Mouse (Mus musculus) monocyte, adult 2 months (primary cell): Measurements from ENCODE around the gene Adamts5.

Source experiments
- DNase-seq, 2 experiments: peaks; one replicate each; pipeline ENCODE4 v3.0.0; 2022; ENCODE audit warnings: low spot score in 2 of 2, low read depth in 1 of 2

The Adamts5 gene

DNA sequence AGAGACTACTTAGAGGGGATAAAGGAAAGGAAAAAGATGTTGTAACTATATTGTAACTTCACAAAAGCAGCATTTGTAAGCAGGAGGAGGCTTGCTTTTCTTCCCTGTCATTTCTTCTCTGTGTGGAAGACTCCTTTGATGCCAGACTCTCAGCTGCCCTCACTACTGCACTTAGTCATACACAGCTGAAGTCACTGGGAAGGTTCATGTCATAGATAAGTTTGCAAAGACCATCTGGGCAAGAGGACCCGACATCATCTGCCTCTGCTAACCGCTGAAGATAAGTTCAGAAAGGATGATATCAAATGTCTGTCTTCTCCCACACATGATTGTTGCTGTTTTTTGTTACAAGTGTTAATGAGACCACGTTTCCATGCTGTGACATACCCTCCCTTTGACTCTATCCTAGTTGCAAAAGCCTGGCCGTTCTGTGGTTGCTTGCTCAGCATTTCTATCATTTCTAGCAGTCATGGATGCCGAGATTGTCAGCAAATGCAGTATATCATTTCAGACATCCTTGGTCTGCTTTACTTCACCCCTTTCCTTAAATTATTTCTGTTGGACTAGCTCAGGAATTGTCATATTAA, 79.2 kb downstream of the Adamts5 start:
- DNase-seq = no peak

DNA sequence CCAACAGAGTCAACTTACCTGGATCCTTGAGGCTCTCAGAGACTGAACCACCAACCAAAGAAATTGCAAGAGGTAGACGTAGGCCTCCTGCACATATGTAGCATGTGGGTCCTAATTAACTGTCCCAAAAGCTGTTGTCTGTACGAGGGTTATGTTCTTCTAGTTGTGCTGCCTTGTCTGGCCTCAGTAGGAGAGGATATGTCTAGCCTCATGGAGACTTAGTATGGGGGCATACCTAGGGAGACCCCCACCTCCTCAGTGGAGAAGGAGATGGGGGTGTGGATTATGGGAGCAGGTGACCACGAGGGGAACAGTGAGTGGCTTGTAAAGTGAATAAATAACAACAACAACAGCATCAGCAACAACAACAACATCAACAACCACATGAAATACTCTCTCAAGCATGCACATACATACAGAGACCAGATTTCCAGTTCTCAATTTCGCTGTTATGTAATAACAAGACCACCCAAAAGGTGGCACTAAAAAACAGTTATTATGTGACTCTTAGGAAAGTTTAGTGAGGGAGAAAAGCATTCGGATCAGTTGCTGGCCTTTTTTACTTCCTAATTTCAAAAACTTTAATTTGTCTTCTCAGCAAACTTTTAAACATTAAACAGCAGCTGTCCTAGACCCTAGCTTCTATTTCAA, 81.7 kb downstream of the Adamts5 start:
- no peak for DNase-seq

GRCm38 (mm10) chr16:85814116-85814515, 87.5 kb downstream of the Adamts5 start:
- DNase-seq = no peak

DNA sequence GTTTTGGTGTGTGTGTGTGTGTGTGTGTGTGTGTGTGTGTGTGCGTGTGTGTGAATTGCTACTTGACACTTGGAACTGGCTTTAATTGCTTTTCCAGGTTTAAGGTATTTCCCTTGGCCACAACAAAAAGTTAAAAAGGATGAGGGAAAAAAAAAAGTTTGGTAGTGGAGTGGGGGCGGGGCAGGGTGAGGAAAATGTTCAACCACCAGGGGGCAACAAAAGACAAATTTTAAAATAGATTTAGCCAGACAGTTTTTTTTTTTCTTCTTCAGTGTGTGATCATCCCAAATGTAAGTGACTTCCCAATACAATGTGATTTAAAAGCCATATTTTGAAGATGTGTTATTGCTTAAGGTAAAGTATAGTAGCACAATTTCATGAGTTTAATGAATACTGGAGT, 94.0 kb downstream of the Adamts5 start:
- no peak for DNase-seq

- DNase-seq = no peak
Observed at GRCm38 (mm10) chr16:85807072-85807471, 94.6 kb downstream of the Adamts5 start.
